Mouse (Mus musculus) embryonic facial prominence, embryonic 15.5 days (tissue): ENCODE measurements around the gene Ptprg. TPM values are rescaled to one million over a fixed set of nuclear protein-coding genes. Genes with fewer than 3 reads are reported as not detected.
"Not testable (repeated sequence)": the region's sequence is repeated elsewhere in the genome, so short reads cannot be mapped to it uniquely, and the experiment has no call there.

Experiments
- ATAC-seq: fragments of 200-750 bp; cut with Nextera tagmentation; 2 replicates; pipeline ENCODE4 v1.8.0; 2017; ENCODE audit warnings: low read depth, moderate TSS enrichment; ENCODE audit not compliant: insufficient number of reproducible peaks, low FRiP score, low TSS enrichment
- H3K27ac ChIP-seq: fragments of 300-500 bp; sonication (generic); replicated peaks from 2 replicates; pipeline ENCODE4 v1.5.1; 2015; ENCODE audit warnings: mild to moderate bottlenecking, inconsistent platforms
- H3K27me3 ChIP-seq: fragments of 300-500 bp; sonication (generic); 2 replicates; pipeline ENCODE4 v1.6.1; 2015; ENCODE audit warnings: inconsistent platforms
- H3K36me3 ChIP-seq: fragments of 300-500 bp; sonication (generic); 2 replicates; pipeline ENCODE4 v1.6.1; 2015; ENCODE audit warnings: mild to moderate bottlenecking, inconsistent platforms
- H3K4me1 ChIP-seq: fragments of 300-500 bp; sonication (generic); 2 replicates; pipeline ENCODE4 v1.6.1; 2015; ENCODE audit warnings: inconsistent platforms
- H3K4me2 ChIP-seq: fragments of 300-500 bp; sonication (generic); replicated peaks from 2 replicates; pipeline ENCODE4 v1.6.1; 2015; ENCODE audit warnings: mild to moderate bottlenecking, inconsistent platforms
- H3K4me3 ChIP-seq: fragments of 300-500 bp; sonication (generic); replicated peaks from 2 replicates; pipeline ENCODE4 v1.5.1; 2015; ENCODE audit warnings: mild to moderate bottlenecking, inconsistent platforms
- H3K9ac ChIP-seq: fragments of 300-500 bp; sonication (generic); 2 replicates; pipeline ENCODE4 v1.6.1; 2015; ENCODE audit warnings: inconsistent platforms
- H3K9me3 ChIP-seq: fragments of 300-500 bp; sonication (generic); replicated peaks from 2 replicates; pipeline ENCODE4 v1.6.1; 2016; ENCODE audit warnings: inconsistent platforms
- WGBS: fragments of 180-500 bp; shearing (Covaris S2); methylation state at CpG from one replicate; pipeline ENCODE4 v1.1.7; 2015; 5-methylcytosine and 5-hydroxymethylcytosine counted together
- polyA plus RNA-seq: library from polyadenylated mRNA; unstranded; fragments of >200 nt; fragmentation: Nextera tagmentation; extraction: Ambion mirVana; gene quantifications from 2 replicates; pipeline ENCODE4 v1.2.1, GENCODE M21; 2015

Ptprg gene
- polyA plus RNA-seq, 1 experiment from 2014 or later, result 25.6 TPM

DNA sequence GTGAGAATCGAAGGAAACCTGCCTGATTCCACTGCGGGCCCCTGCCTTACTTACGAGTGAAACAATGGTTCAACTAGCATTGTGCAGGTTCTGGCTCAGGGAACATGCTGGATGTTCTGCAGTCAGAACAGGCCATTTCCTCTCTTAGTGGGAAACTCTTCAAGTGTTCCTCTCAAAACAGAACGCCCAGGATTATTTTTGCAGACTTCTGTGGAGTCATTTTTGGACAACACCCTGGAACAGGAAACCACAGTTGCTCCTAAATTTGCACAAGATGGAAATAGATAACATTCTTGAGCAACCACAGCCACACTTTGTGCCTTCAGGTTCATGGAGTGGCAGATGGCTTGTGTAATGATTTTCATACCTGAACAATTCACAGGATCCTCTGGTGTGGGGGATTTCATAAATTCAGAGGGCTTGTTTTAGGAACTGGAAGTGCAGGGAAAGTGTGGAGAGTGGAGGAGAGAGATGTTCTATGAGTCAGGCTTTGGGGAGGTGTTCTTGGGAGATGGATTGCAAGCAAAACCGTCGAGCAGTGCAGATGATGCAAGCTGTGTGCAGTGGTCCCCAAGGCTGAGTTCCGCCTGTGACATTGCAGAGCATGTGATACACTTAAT is 257.9 kb downstream of the Ptprg start:
- no peak overlapping the region for H3K4me2 ChIP-seq
- H3K4me3 ChIP-seq, result no peak overlapping the region
- WGBS, result 57% methylated on average over 7 of the region's 7 CpGs
- no peaks in the 10 kb centered on the region for H3K27me3 ChIP-seq
- no peaks in the 10 kb centered on the region for H3K9me3 ChIP-seq
- no peak overlapping the region for H3K27ac ChIP-seq
- no peaks in the 10 kb centered on the region for H3K36me3 ChIP-seq
- no peak overlapping the region for H3K9ac ChIP-seq
- H3K4me1 ChIP-seq, result peaks cover 9% of the 10 kb centered on the region; the same call in 1 of the 2 replicates
- ATAC-seq, result no peak

DNA sequence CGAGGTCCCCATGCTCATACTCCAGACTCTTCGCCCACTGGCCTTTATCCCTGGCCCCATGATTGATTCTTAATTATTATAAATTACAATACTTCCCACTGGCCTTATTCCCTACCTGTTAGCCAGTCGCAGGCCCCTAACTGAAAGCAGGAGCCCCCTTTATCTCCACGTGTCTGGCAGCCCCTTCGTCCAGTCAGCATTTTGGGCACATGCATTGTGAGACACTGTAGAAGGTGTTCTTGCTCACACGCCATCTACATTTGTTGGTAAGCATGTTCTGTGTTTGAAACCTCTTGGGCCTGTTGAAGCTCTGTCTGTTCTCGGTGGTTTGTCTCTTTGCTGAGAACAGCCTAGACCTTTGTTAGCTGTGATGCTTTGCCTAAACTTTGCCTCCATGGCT is 259.0 kb downstream of the Ptprg start:
- no peak overlapping the region for H3K4me2 ChIP-seq
- 87% methylated on average over 7 of the region's 7 CpGs for WGBS
- no peaks in the 10 kb centered on the region for H3K36me3 ChIP-seq
- peaks cover 9% of the 10 kb centered on the region; the same call in 1 of the 2 replicates for H3K4me1 ChIP-seq
- no peaks in the 10 kb centered on the region for H3K9me3 ChIP-seq
- no peak overlapping the region for H3K4me3 ChIP-seq
- no peaks in the 10 kb centered on the region for H3K27me3 ChIP-seq
- ATAC-seq, result no peak
- no peak overlapping the region for H3K27ac ChIP-seq
- H3K9ac ChIP-seq, result no peak overlapping the region

DNA sequence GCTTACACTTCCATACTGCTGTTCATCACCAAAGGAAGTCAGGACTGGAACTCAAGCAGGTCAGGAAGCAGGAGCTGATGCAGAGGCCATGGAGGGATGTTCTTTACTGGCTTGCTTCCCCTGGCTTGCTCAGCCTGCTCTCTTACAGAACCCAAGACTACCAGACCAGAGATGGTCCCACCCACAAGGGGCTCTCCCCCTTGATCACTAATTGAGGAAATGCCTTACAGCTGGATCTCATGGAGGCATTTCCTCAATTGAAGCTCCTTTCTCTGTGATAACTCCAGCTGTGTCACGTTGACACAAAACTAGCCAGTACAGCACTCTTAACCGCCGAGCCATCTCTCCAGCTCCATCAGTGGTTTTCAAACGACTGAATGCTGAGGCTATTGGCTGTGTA is 261.5 kb downstream of the Ptprg start:
- ATAC-seq, H3K4me3 ChIP-seq, H3K9ac ChIP-seq, H3K4me1 ChIP-seq, H3K9me3 ChIP-seq, H3K27me3 ChIP-seq, H3K36me3 ChIP-seq, H3K27ac ChIP-seq, H3K4me2 ChIP-seq: not testable (repeated sequence)
- 33% methylated on average over 4 of the region's 4 CpGs for WGBS

- H3K9ac ChIP-seq, result no peak overlapping the region
- H3K27me3 ChIP-seq, result no peaks in the 10 kb centered on the region
- no peaks in the 10 kb centered on the region for H3K36me3 ChIP-seq
- no peaks in the 10 kb centered on the region for H3K9me3 ChIP-seq
- no peak overlapping the region for H3K4me2 ChIP-seq
- 81% methylated on average over 6 of the region's 6 CpGs for WGBS
- H3K4me1 ChIP-seq, result no peaks in the 10 kb centered on the region
- H3K4me3 ChIP-seq, result no peak overlapping the region
- no peak overlapping the region for H3K27ac ChIP-seq
- no peak for ATAC-seq
Observed at GRCm38 (mm10) chr14:11817236-11817635, 263.9 kb downstream of the Ptprg start.

- Histone ChIP-seq H3K36me3 (no peaks in the 10 kb centered on the region), H3K9ac (no peak overlapping the region), H3K4me2 (no peak overlapping the region), H3K27me3 (no peaks in the 10 kb centered on the region), H3K9me3 (no peaks in the 10 kb centered on the region), H3K4me3 (no peak overlapping the region), H3K4me1 (peaks cover 3% of the 10 kb centered on the region; the same call in 1 of the 2 replicates), H3K27ac (no peak overlapping the region)
- WGBS, result 88% methylated on average over 3 of the region's 3 CpGs
- no peak for ATAC-seq
Observed at GRCm38 (mm10) chr14:11818054-11818453, 264.7 kb downstream of the Ptprg start.

GRCm38 (mm10) chr14:11818721-11819120 is 265.4 kb downstream of the Ptprg start:
- Histone ChIP-seq H3K4me1 (peaks cover 9% of the 10 kb centered on the region; the same call in 1 of the 2 replicates), H3K9ac (no peak overlapping the region), H3K27me3 (no peaks in the 10 kb centered on the region), H3K27ac (no peak overlapping the region), H3K4me2 (no peak overlapping the region), H3K9me3 (no peaks in the 10 kb centered on the region), H3K36me3 (no peaks in the 10 kb centered on the region), H3K4me3 (no peak overlapping the region)
- WGBS, result 89% methylated on average over 8 of the region's 8 CpGs
- no peak for ATAC-seq

- H3K4me1 ChIP-seq, result peaks cover 13% of the 10 kb centered on the region; the same call in 1 of the 2 replicates
- H3K9ac ChIP-seq, result no peak overlapping the region
- H3K4me2 ChIP-seq, result no peak overlapping the region
- no peaks in the 10 kb centered on the region for H3K9me3 ChIP-seq
- no peak overlapping the region for H3K4me3 ChIP-seq
- no peak for ATAC-seq
- no peak overlapping the region for H3K27ac ChIP-seq
- WGBS, result 76% methylated on average over 2 of the region's 2 CpGs
- H3K27me3 ChIP-seq, result no peaks in the 10 kb centered on the region
- H3K36me3 ChIP-seq, result no peaks in the 10 kb centered on the region
Observed at GRCm38 (mm10) chr14:11819326-11819725, 266.0 kb downstream of the Ptprg start.

DNA sequence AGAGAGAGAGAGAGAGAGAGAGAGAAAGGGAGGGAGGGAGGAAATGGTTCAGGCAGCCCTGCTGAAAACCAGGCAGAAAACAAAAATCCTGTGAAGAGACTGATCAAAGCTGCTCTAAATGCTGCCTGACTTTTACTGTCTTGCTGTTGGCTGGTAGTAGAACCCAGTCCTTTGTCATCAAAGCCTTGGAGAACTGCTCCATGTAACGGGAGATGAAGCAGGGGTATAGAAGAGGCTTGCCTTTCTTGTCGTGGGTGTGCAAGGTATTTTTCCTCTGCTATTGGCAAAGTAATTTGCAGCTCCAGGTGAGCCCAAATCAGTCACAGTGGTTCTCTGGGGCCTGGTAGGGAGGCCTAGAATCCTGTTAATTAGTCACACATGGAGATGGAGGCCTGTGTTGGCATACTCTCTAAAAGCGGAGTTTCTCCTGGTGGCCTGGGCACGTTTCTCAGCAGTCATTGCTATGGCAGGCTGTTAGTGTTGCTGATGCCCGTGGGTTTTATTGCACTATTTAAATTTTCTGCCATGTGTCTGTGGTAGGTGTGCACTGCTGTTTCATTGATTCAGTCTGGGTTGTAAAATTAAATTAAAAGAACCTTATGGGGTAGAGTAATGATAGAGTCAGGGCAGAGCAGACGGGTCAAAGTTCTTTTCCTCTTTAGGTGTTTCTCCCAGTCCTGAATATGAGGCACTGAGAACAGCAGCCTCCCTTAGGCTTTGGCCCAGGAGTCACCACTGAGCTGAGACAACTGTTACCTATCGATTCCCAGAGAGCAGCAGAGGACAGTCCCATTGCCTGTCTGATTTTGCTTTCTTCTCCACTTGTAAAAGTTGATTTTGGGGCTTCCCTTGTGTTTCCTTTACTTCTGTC is 269.7 kb downstream of the Ptprg start:
- no peaks in the 10 kb centered on the region for H3K27me3 ChIP-seq
- H3K27ac ChIP-seq, result no peak overlapping the region
- no peaks in the 10 kb centered on the region for H3K9me3 ChIP-seq
- peaks cover 16% of the 10 kb centered on the region; the same call in 1 of the 2 replicates for H3K4me1 ChIP-seq
- no peaks in the 10 kb centered on the region for H3K36me3 ChIP-seq
- no peak overlapping the region for H3K9ac ChIP-seq
- no peak overlapping the region for H3K4me3 ChIP-seq
- no peak overlapping the region for H3K4me2 ChIP-seq
- no peak for ATAC-seq
- WGBS, result 39% methylated on average over 7 of the region's 7 CpGs

GRCm38 (mm10) chr14:11823701-11824095 is 270.4 kb downstream of the Ptprg start:
- Histone ChIP-seq H3K9ac (no peak overlapping the region), H3K4me3 (no peak overlapping the region), H3K4me1 (peaks cover 16% of the 10 kb centered on the region; the same call in 1 of the 2 replicates), H3K9me3 (no peaks in the 10 kb centered on the region), H3K4me2 (no peak overlapping the region), H3K27ac (no peak overlapping the region), H3K27me3 (no peaks in the 10 kb centered on the region), H3K36me3 (no peaks in the 10 kb centered on the region)
- ATAC-seq, result no peak
- 53% methylated on average over 6 of the region's 6 CpGs for WGBS

DNA sequence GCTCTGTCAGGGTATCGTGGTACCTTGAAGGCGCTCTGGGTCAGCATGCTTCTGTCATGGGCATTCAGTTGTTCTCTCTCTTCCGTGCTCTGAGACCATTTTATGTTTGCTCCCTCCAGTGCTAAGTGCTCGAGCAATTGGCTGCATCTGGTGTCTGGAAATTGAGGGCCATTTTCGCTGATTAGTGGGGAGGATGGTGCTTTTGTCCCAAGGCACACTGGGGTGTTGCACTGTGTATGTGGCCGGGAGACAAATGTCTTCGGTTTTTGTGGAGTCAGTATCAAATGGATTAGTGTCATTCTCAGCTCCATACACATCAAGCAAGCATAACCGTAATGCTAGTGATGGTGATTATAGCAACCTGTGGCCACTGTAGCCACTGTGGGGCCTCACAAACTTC is 271.6 kb downstream of the Ptprg start:
- no peaks in the 10 kb centered on the region for H3K36me3 ChIP-seq
- WGBS, result 77% methylated on average over 8 of the region's 8 CpGs
- no peak overlapping the region for H3K4me2 ChIP-seq
- H3K4me1 ChIP-seq, result peaks cover 16% of the 10 kb centered on the region; the same call in 1 of the 2 replicates
- no peak for ATAC-seq
- no peaks in the 10 kb centered on the region for H3K9me3 ChIP-seq
- H3K4me3 ChIP-seq, result no peak overlapping the region
- H3K9ac ChIP-seq, result no peak overlapping the region
- H3K27ac ChIP-seq, result no peak overlapping the region
- H3K27me3 ChIP-seq, result no peaks in the 10 kb centered on the region

- H3K4me1 ChIP-seq, result peaks cover 16% of the 10 kb centered on the region; the same call in 1 of the 2 replicates
- H3K9me3 ChIP-seq, result no peaks in the 10 kb centered on the region
- H3K27ac ChIP-seq, result no peak overlapping the region
- H3K27me3 ChIP-seq, result no peaks in the 10 kb centered on the region
- no peak overlapping the region for H3K9ac ChIP-seq
- no peak overlapping the region for H3K4me3 ChIP-seq
- no peak overlapping the region for H3K4me2 ChIP-seq
- H3K36me3 ChIP-seq, result no peaks in the 10 kb centered on the region
- no peak for ATAC-seq
- 75% methylated on average over 2 of the region's 2 CpGs for WGBS
Observed at GRCm38 (mm10) chr14:11825551-11825950, 272.2 kb downstream of the Ptprg start.
